Mouse (Mus musculus) Patski (cell line): Measurements from ENCODE around the gene 6430628N08Rik. TPM values are rescaled to one million over a fixed set of nuclear protein-coding genes. Genes with fewer than 3 reads are reported as not detected.
A peak's percentile ranks its signal among the peaks of the same experiment; 100 is the strongest.

Experiments used
- ATAC-seq: fragments of 100-300 bp; one replicate; pipeline ENCODE4 v1.8.0; 2021
- CTCF ChIA-PET: fragments of 350-600 bp; sonication (Branson Sonifier 250); formaldehyde crosslinking; loops from one replicate; lab custom pipeline; 2022; ENCODE audit warnings: inconsistent platforms; lab: Charles Lee
- POLR2A ChIA-PET: fragments of 350-600 bp; sonication (Branson Sonifier 250); formaldehyde crosslinking; loops from one replicate; lab custom pipeline; 2022; ENCODE audit warnings: antibody characterized with exemption, inconsistent platforms; lab: Charles Lee
- DNase-seq: peaks from one replicate; pipeline ENCODE4 v3.0.0-alpha.2; 2011; ENCODE audit warnings: low read depth, low spot score
- H3K27me3 ChIP-seq: fragments of 371-371 bp; one replicate; pipeline ENCODE4 v1.5.1; 2021
- CTCF ChIP-seq: fragments of 100-300 bp; IDR thresholded peaks from one replicate; pipeline ENCODE4 v1.5.1; 2021
- in situ Hi-C: fragments of 300-500 bp; cut with MboI; formaldehyde crosslinking; loops from 3 replicates; pipeline ENCODE4 v1.11.1; 2018; ENCODE audit warnings: low pct_unique_long_range_greater_than_20kb, mixed read lengths
- polyA plus RNA-seq: library from polyadenylated mRNA; unstranded; gene quantifications from one replicate; pipeline ENCODE4 v1.2.3, GENCODE M21; 2021

Gene 6430628N08Rik
- polyA plus RNA-seq, 1 experiment from 2014 or later, result not detected

GRCm38 (mm10) chr4:115886875-115887274 is 3.6 kb upstream of the 6430628N08Rik start:
- in situ Hi-C loops, result no loop called here
- POLR2A ChIA-PET, result no interaction called here
- H3K27me3 ChIP-seq, result peaks cover 4% of the 10 kb centered on the region
- ATAC-seq (no peak), DNase-seq (no peak)
- no peak for TF ChIP-seq CTCF
- CTCF ChIA-PET, result no interaction called here

GRCm38 (mm10) chr4:115890066-115890465 is 399 bp upstream of the 6430628N08Rik start:
- POLR2A ChIA-PET, result no interaction called here
- TF ChIP-seq CTCF, result no peak
- CTCF ChIA-PET, result no interaction called here
- in situ Hi-C loops, result no loop called here
- DNase-seq (no peak), ATAC-seq (no peak)
- peaks cover 4% of the 10 kb centered on the region for H3K27me3 ChIP-seq

DNA sequence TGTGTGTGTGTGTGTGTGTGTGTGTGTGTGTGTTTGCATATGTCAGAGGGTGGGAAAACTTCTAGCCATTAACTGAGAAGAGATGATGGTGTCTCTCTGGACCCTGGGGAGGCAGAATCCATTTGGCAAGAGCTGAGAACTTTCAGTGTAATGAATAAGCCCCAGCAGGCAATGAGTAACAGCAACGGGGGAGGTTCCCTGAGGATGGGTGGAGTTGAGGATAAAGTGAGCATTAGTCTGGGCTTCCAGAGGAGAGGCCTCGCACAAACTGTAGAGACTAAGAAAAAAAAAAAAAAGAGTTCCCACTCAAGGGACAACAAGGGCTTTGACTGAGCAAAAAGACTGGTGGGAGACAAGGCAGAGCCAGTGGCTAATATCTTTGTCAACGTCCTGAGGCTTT is 3.8 kb downstream of the 6430628N08Rik start:
- DNase-seq, result no peak
- in situ Hi-C loops, result no loop called here

DNA sequence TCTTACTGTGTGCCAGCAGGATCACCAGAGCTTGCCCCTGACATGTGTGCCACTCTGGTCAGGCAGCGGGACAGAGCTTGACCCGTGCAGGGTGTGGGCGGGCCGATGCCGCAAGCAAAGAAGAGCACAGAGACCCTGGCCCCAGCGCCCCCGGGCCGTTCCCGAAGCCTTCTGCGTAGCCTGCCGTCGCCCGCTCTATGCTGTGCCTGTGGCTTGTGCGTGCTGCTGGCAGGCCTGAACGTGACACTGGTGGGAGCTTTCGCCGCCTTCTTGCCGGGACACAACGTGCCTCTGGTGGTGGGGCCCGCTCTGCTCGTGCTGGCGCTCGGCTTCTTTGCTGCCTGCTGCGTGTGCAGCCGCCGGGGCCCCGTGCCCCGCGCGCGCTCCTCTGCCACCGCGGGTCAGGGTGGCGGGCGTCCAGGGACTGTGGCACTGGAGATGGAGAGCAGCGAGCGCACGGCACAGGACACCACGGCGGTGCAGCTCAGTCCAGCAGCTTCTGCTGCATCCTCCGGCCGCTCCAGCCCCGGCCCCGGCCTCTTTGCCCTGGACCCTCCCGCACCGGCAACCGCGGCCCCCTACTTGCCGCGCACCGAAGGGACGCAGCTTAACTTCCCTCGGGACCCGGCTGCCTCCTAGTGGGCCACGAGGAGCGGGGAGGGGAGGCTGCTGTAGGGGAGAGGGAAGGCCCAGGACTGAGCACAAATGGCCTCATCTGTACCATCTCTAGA is 7.6 kb downstream of the 6430628N08Rik start:
- POLR2A ChIA-PET, result no interaction called here
- no peak for TF ChIP-seq CTCF
- peaks cover 22% of the 10 kb centered on the region for H3K27me3 ChIP-seq
- in situ Hi-C loops, result no loop called here
- no peak for ATAC-seq
- DNase-seq, result no peak
- CTCF ChIA-PET, result interaction anchor here (1.1 kb wide), 1 partner anchor 11 kb away, joined by 3 read pairs; no protein-coding TSS in a partner anchor

More for the DNA sequence above, 3.8 kb downstream of the 6430628N08Rik start:
- no peak for TF ChIP-seq CTCF
- ChIA-PET POLR2A (no interaction called here), CTCF (no interaction called here)
- H3K27me3 ChIP-seq, result peaks cover 15% of the 10 kb centered on the region
- no peak for ATAC-seq

DNA sequence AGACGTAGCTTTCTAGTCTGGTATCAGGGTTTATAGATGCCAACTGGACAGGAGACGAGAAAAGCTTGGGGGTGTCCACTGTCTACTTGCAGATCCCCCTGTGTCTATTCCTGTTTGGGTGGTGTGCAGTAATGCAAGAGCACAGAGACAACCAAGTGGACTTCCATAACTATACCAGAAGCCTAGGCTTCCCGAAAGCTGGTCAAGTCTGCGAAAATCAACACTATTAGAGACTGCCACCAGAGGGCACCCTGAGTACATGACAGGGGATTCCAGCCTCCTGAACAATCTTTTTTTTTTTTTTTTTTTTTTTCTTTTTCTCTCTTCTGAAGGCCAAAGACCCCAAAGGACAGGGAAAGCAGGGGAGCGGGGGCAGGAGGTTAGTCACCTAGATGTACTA is 12.4 kb downstream of the 6430628N08Rik start:
- peak; percentile 68 for TF ChIP-seq CTCF
- peaks cover 18% of the 10 kb centered on the region for H3K27me3 ChIP-seq
- in situ Hi-C loops, result loop anchor here (5.0 kb wide), 1 partner anchor 79 kb away; no protein-coding TSS in a partner anchor
- ATAC-seq (no peak), DNase-seq (no peak)
- ChIA-PET CTCF (interaction anchor here (0.7 to 2.6 kb wide), 9 partner anchors 14 to 1581 kb away, joined by 3 to 14 read pairs (median 4); no protein-coding TSS in a partner anchor), POLR2A (no interaction called here)

DNA sequence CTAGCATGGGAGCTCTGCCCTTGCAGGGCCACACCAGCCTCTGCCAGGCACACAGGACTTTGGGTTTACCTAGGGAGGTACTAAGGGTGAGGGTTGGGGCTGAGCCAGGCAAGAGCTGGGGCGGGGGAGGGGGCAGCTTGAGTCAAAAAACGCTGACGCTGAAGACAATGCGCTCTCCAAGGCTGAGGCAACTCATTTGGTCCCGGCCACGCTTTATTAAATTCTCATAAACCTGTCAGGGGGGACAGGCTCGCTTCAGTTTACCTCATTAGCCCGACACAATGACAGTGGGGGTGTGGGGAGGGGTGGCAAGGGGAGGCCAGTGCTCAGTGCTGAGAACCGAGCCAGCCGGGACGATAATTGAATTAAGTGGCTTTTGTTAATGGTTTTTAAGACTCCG is 13.9 kb downstream of the 6430628N08Rik start:
- peaks cover 17% of the 10 kb centered on the region for H3K27me3 ChIP-seq
- TF ChIP-seq CTCF, result no peak
- ChIA-PET CTCF (interaction anchor here (1.9 kb wide), 1 partner anchor 80 kb away, joined by 8 read pairs; no protein-coding TSS in a partner anchor), POLR2A (interaction anchor here (1.5 kb wide), 1 partner anchor 50 kb away, joined by 4 read pairs; no protein-coding TSS in a partner anchor)
- ATAC-seq (no peak), DNase-seq (no peak)
- in situ Hi-C loops, result loop anchor here (5.0 kb wide), 1 partner anchor 78 kb away; no protein-coding TSS in a partner anchor

DNA sequence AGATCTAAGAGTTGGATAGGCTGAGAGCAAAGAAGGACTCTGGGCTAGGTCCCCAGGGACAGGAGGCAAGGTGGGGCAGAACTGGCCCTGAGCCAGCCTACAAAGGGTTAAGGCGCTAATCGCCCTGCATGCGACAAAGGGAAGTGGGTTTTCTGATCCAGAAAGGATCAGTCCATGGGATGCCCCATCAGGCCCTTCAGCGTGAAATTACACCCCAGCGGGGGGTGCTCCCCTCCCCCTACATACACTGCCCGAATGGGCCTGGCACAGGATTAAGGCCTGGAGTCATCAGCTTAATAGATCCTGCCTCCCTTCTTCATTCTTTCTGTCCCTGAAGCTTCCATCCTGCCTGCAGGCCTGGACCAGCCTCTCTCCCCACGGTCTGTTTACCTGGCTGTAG is 15.2 kb downstream of the 6430628N08Rik start:
- ATAC-seq (no peak), DNase-seq (no peak)
- no peak for TF ChIP-seq CTCF
- in situ Hi-C loops, result loop anchor here (5.0 kb wide), 1 partner anchor 47 kb away; no protein-coding TSS in a partner anchor
- CTCF ChIA-PET, result no interaction called here
- H3K27me3 ChIP-seq, result peaks cover 14% of the 10 kb centered on the region
- POLR2A ChIA-PET, result no interaction called here

DNA sequence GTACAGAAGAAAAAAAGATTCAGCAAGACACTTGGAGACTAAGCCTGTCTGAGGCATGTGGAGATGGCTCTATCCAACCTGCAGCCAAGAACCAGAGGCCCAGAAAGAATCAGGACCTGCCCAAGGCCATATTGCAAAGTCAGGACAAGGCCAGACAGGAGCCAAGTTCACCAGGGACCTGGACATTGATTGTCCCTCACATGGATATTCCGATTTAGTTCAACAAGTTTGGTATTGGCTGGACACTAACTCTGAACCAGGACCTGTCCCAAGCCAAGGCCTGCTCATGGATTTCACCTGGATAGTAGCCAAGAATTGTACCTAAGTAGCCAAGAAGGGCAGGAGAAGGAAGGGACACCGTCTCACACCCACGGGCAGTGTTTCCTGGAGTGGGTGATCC is 16.3 kb downstream of the 6430628N08Rik start:
- in situ Hi-C loops, result loop anchor here (5.0 kb wide), 1 partner anchor 46 kb away; no protein-coding TSS in a partner anchor
- no peak for TF ChIP-seq CTCF
- no peak for ATAC-seq
- H3K27me3 ChIP-seq, result peaks cover 11% of the 10 kb centered on the region
- CTCF ChIA-PET, result no interaction called here
- POLR2A ChIA-PET, result no interaction called here
- no peak for DNase-seq

- no peak for ATAC-seq
- ChIA-PET POLR2A (no interaction called here), CTCF (no interaction called here)
- in situ Hi-C loops, result loop anchor here (5.0 kb wide), 1 partner anchor 44 kb away; no protein-coding TSS in a partner anchor
- H3K27me3 ChIP-seq, result peaks cover 11% of the 10 kb centered on the region
- no peak for TF ChIP-seq CTCF
- DNase-seq, result no peak
These were observed 17.5 kb downstream of the 6430628N08Rik start for GRCm38 (mm10) chr4:115907994-115908393.

DNA sequence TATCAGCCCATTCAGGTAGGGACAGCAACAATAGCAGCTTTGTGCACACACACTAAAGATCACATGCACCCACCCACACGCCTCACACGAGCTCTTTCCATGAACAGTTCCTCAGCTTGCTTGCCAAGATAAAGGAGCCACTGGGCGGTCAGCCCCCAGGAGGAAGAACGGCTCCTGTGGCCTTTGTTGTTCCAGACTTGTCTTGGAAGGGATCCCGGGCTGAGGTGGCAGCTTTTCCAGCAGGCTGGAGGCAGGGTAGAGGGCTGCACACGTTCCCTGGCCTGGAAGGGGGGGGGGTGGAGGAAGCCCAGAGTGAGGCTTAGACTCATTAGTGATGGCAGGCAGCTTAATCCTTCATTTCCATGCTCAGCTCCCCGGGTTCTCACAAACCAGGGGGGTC is 18.2 kb downstream of the 6430628N08Rik start:
- H3K27me3 ChIP-seq, result peaks cover 11% of the 10 kb centered on the region
- in situ Hi-C loops, result loop anchor here (5.0 kb wide), 1 partner anchor 44 kb away; no protein-coding TSS in a partner anchor
- ATAC-seq, result no peak
- TF ChIP-seq CTCF, result no peak
- ChIA-PET CTCF (interaction anchor here (0.9 kb wide), 1 partner anchor 10 kb away, joined by 3 read pairs; no protein-coding TSS in a partner anchor), POLR2A (no interaction called here)
- no peak for DNase-seq

DNA sequence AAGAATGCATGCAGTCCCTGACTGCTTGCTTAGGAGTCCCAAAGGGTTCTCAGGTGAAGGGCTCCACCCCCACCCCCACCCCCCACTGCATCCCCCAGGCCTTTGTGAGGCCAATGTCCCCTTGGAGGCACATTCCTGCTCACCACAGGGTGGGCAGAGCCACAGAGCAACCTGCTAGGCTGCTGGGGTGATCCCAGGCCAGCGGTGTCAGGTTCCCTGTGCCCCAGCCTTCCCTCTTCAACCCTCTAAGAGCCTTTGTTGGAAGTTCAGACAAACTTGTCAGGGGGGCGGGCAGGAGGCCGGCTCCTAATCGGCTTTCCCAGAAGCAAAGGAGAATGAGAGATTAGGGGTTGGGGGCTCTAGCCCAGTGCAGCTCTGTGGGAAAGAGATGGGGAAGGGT is 21.1 kb downstream of the 6430628N08Rik start:
- no peak for DNase-seq
- POLR2A ChIA-PET, result no interaction called here
- CTCF ChIA-PET, result interaction anchor here (1.0 kb wide), 1 partner anchor 69 kb away, joined by 3 read pairs; no protein-coding TSS in a partner anchor
- in situ Hi-C loops, result no loop called here
- peaks cover 11% of the 10 kb centered on the region for H3K27me3 ChIP-seq
- no peak for ATAC-seq
- no peak for TF ChIP-seq CTCF
